Mouse (Mus musculus) forebrain, postnatal 0 days (tissue): ENCODE measurements around the gene Mplkip. TPM values are rescaled to one million over a fixed set of nuclear protein-coding genes. Genes with fewer than 3 reads are reported as not detected.

Source experiments
- ATAC-seq: fragments of 200-750 bp; cut with Nextera tagmentation; 2 replicates; pipeline ENCODE4 v1.8.0; 2017; ENCODE audit warnings: mild to moderate bottlenecking, moderate library complexity
- DNase-seq: peaks from one replicate; pipeline ENCODE4 v3.0.0-alpha.2; 2015
- H3K27ac ChIP-seq: fragments of 300-500 bp; sonication (generic); 2 replicates; pipeline ENCODE4 v1.5.1; 2014; ENCODE audit warnings: low read depth, mild to moderate bottlenecking, antibody characterized with exemption, low read length, moderate library complexity, mixed read lengths
- H3K27me3 ChIP-seq: fragments of 300-500 bp; sonication (generic); 2 replicates; pipeline ENCODE4 v1.6.1; 2014; ENCODE audit warnings: mild to moderate bottlenecking, low read length, mixed read lengths; ENCODE audit not compliant: insufficient read depth
- H3K36me3 ChIP-seq: fragments of 300-500 bp; sonication (generic); 2 replicates; pipeline ENCODE4 v1.6.1; 2014; ENCODE audit warnings: mild to moderate bottlenecking, moderate library complexity; ENCODE audit not compliant: insufficient read depth
- H3K4me1 ChIP-seq: fragments of 300-500 bp; sonication (generic); 2 replicates; pipeline ENCODE4 v1.6.1; 2014; ENCODE audit warnings: antibody characterized with exemption; ENCODE audit not compliant: insufficient read depth
- H3K4me2 ChIP-seq: fragments of 300-500 bp; sonication (generic); 2 replicates; pipeline ENCODE4 v1.6.1; 2014; ENCODE audit warnings: low read depth, mild to moderate bottlenecking, moderate library complexity
- H3K4me3 ChIP-seq: fragments of 300-500 bp; sonication (generic); 2 replicates; pipeline ENCODE4 v1.5.1; 2014; ENCODE audit warnings: low read depth, low read length, mixed read lengths
- H3K9ac ChIP-seq: fragments of 300-500 bp; sonication (generic); 2 replicates; pipeline ENCODE4 v1.6.1; 2014; ENCODE audit warnings: mild to moderate bottlenecking
- H3K9me3 ChIP-seq: fragments of 300-500 bp; sonication (generic); 2 replicates; pipeline ENCODE4 v1.6.1; 2016; ENCODE audit warnings: low read length
- CTCF ChIP-seq: sonication (generic); IDR thresholded peaks from 2 replicates; pipeline ENCODE4 v1.5.1; 2016; ENCODE audit warnings: antibody characterized with exemption, control low read depth, low read depth
- WGBS: fragments of 180-500 bp; shearing (Covaris S2); extraction: QIAGEN DNeasy Blood & Tissue Kit; methylation state at CpG from one replicate; pipeline ENCODE4 v1.1.7; 2014; 5-methylcytosine and 5-hydroxymethylcytosine counted together
- polyA plus RNA-seq: library from polyadenylated mRNA; unstranded; fragments of >200 nt; fragmentation: Nextera tagmentation; extraction: Ambion mirVana; gene quantifications from 2 replicates; pipeline ENCODE4 v1.2.1, GENCODE M21; 2015
- total RNA-seq: library from RNA; depleted of rRNA; stranded (reverse); fragments of >200 nt; gene quantifications from 2 replicates; pipeline ENCODE4 v1.2.3, GENCODE M21; 2014

Mplkip gene
- total and polyA plus RNA-seq, 2 experiments from 2014 or later = 15.2 to 32.0 TPM

DNA sequence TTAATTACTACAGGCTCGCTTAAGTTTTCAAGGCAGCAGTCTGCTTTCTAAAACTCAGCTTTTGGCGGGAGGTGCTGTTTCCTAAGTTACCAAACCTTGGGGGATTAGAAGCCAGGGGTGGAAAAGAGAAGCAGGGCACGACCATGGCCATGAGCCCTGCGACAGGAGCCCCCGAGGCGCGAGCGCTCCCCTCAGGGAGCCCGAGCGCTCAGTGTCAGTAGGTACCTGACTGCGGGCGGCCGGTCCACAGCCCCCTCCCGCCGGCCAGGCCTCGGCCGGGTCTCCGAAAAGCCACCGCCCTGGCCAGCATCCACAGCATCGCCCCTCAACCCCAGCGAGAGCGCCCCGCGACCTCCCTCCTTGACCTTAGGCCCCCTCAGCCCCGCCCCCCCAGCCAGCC lies 578 bp upstream of the Mplkip start:
- Histone ChIP-seq H3K36me3 (no peaks in the 10 kb centered on the region), H3K27me3 (no peaks in the 10 kb centered on the region), H3K4me1 (peaks cover 3% of the 10 kb centered on the region; the same call in 1 of the 2 replicates), H3K27ac (peak overlapping the region; percentile 95; the same call in 1 of the 2 replicates), H3K4me3 (peak overlapping the region; percentile 79), H3K4me2 (peak overlapping the region; percentile 62), H3K9ac (peak overlapping the region; percentile 82), H3K9me3 (no peaks in the 10 kb centered on the region)
- no peak for TF ChIP-seq CTCF
- under 1% methylated on average over 23 of the region's 25 CpGs for WGBS
- DNase-seq = peak; percentile 58
- peak; percentile 57 for ATAC-seq

DNA sequence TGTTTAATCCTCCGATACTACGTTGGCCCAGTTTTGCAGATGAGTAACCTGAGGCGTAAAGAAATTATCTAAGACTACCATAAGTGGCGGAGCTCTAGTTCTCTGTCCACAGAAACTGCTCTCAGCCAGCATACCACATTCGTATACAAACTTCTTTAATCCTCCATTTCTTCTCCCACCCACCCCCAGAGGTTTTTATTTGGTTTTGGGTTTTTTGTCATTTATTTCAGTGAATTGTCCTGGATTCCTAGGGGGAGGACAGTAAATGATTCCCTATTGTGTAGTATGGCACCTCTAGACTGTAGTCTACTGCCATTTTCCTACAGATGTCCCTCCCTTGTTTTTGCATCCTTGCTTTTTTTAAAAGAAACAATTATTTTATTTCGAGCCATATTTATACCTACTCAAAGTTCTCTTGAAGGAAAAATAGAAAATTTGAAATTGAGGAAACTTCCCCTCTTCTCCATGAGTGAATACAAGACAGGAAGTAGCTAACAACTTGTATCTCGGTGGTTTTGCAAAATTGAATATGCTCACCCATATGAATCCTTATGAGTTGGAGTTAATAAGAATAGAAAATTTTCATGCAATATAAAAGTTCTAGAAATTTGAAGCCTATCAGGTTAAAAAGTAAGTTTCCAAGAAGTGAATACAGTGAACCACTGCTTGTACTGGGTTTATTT lies 1.0 kb downstream of the Mplkip start:
- no peak for ATAC-seq
- no peaks in the 10 kb centered on the region for H3K27me3 ChIP-seq
- H3K9ac ChIP-seq = peak overlapping the region; percentile 82
- peak overlapping the region; percentile 62 for H3K4me2 ChIP-seq
- H3K9me3 ChIP-seq = no peaks in the 10 kb centered on the region
- no peak for TF ChIP-seq CTCF
- peak overlapping the region; percentile 79 for H3K4me3 ChIP-seq
- DNase-seq = peak; percentile 41
- H3K4me1 ChIP-seq = peaks cover 3% of the 10 kb centered on the region; the same call in 1 of the 2 replicates
- no peaks in the 10 kb centered on the region for H3K36me3 ChIP-seq
- WGBS = 16% methylated on average over 7 of the region's 7 CpGs
- H3K27ac ChIP-seq = peak overlapping the region; percentile 95; the same call in 1 of the 2 replicates

DNA sequence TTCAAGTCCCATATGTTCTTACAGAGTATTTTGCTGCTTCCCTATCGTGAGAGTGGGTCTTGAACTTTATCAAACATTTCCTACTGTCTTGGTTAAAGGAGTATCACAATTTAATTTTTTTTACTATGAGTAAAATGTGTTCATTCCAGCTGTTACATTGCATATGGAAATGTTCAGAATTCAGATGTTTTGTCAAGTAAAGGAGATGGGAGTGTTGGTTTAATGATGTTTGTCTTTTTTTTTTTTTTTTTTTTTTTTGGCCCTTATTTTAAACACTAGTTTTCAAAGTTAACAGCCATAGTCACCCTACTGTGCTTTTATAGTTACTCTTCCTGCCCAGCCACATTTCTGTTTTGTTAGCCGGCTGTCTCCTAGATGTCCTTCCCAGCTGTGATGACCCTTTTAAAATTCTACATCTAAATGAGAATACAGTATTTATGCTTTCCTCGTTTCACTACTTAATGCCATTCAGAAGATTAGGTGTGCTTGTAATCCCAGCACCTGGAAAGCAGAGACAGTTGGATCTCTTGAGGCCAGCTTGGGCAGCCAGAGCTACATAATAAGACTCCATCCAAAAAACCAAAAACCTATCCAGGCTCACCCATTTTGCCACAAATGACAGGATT lies 5.2 kb downstream of the Mplkip start:
- Histone ChIP-seq H3K4me2 (no peak overlapping the region), H3K36me3 (no peaks in the 10 kb centered on the region), H3K27me3 (no peaks in the 10 kb centered on the region), H3K4me3 (no peak overlapping the region), H3K9me3 (no peaks in the 10 kb centered on the region), H3K4me1 (peaks cover 3% of the 10 kb centered on the region; the same call in 1 of the 2 replicates), H3K9ac (no peak overlapping the region), H3K27ac (no peak overlapping the region)
- DNase-seq (no peak), ATAC-seq (no peak)
- TF ChIP-seq CTCF = no peak
- WGBS = 72% methylated on average over 3 of the region's 3 CpGs

DNA sequence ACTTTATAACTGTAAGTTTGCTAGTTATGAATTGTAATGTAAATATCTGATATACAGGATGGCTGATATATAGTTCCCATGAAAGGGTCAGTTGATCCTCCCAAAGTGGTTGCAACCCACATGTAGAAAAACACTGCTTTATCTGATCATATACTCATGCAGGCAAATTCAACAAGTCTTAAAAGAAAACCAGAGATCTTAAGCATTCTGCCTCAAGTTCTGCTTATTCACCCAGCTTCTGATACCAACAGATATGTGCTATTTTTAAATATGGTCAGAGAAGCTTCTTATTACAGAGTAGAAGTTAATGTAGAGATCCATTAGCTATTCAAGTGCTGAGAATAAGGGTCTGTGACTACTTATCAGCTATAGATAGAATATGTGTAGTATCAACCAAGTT lies 6.3 kb downstream of the Mplkip start:
- Histone ChIP-seq H3K4me1 (peaks cover 3% of the 10 kb centered on the region; the same call in 1 of the 2 replicates), H3K9me3 (no peaks in the 10 kb centered on the region), H3K27ac (no peak overlapping the region), H3K27me3 (no peaks in the 10 kb centered on the region), H3K4me3 (no peak overlapping the region), H3K4me2 (no peak overlapping the region), H3K9ac (no peak overlapping the region), H3K36me3 (no peaks in the 10 kb centered on the region)
- ATAC-seq (no peak), DNase-seq (no peak)
- no peak for TF ChIP-seq CTCF

DNA sequence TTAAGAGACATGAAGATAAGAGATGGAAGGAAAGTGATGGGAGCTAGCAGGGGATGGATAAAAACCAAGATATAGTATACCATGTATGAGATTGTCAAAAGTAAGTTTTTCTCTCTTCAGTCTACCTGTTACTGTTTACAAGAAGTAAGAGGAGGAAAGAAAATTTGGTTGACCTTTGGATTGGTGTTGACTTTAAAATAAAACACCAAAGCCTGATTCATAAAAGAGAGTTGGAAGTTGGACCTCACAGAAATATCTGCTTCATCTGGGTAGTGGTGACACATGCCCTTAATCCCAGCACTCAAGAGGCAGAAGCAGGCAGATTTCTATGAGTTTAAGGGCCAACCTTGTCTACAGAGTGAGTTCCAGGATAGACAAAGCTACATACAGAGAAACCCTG lies 7.3 kb downstream of the Mplkip start:
- Histone ChIP-seq H3K36me3 (no peaks in the 10 kb centered on the region), H3K4me1 (no peaks in the 10 kb centered on the region), H3K4me2 (no peak overlapping the region), H3K9ac (no peak overlapping the region), H3K27me3 (no peaks in the 10 kb centered on the region), H3K9me3 (no peaks in the 10 kb centered on the region), H3K4me3 (no peak overlapping the region), H3K27ac (no peak overlapping the region)
- DNase-seq (no peak), ATAC-seq (no peak)
- TF ChIP-seq CTCF = no peak

DNA sequence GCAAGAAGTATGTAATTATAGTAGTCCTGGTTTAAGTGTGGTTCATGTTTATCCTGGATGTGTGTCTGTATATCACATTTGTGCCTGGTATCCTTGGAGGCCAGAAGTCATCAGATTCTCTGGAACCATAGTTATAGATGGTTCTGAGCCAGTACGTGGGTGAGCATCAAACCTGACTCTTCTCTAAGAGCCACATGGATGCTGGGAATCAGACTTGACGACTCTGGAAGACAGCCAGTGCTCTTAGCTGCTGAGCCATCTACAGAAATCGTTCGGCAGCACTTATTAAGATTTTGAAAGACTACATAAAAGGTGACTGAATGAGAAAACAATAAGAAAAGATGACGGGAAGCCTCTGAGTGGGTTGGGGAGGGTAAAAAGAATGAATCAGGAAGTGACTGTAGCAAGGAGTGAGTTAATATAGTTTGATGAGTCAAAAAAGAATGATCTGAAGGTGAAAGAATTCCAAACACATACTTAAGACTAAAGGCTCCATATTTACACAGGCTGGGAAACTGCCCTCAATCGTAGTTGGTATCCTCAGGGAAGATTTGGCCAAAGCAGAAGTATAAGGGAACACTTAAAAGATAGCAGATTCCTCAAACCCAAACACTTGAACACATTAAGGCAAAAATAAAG lies 10.3 kb downstream of the Mplkip start:
- no peak overlapping the region for H3K4me3 ChIP-seq
- no peaks in the 10 kb centered on the region for H3K36me3 ChIP-seq
- ATAC-seq (no peak), DNase-seq (no peak)
- WGBS = 70% methylated on average over 6 of the region's 6 CpGs
- H3K4me2 ChIP-seq = no peak overlapping the region
- no peak overlapping the region for H3K27ac ChIP-seq
- no peak for TF ChIP-seq CTCF
- H3K4me1 ChIP-seq = no peaks in the 10 kb centered on the region
- no peak overlapping the region for H3K9ac ChIP-seq
- no peaks in the 10 kb centered on the region for H3K27me3 ChIP-seq
- H3K9me3 ChIP-seq = no peaks in the 10 kb centered on the region

DNA sequence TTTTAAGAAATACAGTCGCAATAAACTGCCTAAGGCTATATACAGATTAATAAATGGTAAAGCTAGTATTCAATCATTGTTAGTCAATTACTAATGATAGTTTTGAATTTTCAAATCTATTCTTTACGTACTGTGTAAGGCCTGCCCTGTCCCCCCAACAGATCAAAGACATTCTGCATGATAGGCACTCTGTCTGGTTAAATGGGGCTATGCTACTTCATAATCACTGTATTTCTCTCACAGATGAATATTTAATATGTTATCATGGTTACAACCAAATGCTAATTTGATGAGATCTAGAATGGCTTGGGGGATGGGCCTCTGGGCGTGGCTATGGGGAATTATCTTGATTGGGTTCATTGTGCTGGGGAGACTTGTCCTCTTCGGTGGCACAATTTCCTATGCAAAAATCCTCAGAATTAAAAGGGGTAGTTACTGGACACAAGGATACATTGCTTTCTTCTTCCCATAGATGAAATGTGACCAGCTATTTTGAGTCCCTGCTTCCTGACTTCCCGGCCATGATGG lies 13.9 kb downstream of the Mplkip start:
- no peak for ATAC-seq
- Histone ChIP-seq H3K27me3 (no peaks in the 10 kb centered on the region), H3K27ac (no peak overlapping the region), H3K9me3 (no peaks in the 10 kb centered on the region), H3K9ac (no peak overlapping the region), H3K4me1 (no peaks in the 10 kb centered on the region), H3K4me2 (no peak overlapping the region), H3K4me3 (no peak overlapping the region), H3K36me3 (no peaks in the 10 kb centered on the region)
- DNase-seq = no peak
- WGBS = 72% methylated on average over 5 of the region's 5 CpGs
- no peak for TF ChIP-seq CTCF
